Mouse (Mus musculus) MEL (cell line): Measurements from ENCODE around the gene Fkbp15. TPM values are rescaled to one million over a fixed set of nuclear protein-coding genes. Genes with fewer than 3 reads are reported as not detected.
A peak's percentile ranks its signal among the peaks of the same experiment; 100 is the strongest.

Experiments used
- DNase-seq: peaks from one replicate; pipeline ENCODE4 v3.0.0; 2011; ENCODE audit warnings: low read depth, low spot score
- H3K27ac ChIP-seq: 2 replicates; pipeline ENCODE4 v1.5.1; 2012; ENCODE audit warnings: low read depth, mild to moderate bottlenecking, control low read depth, low read length, moderate library complexity; ENCODE audit not compliant: control insufficient read depth
- H3K27me3 ChIP-seq, 2 experiments: fragments of 150-350 bp in 1 of 2; sonication (generic) in 1 of 2; 2 replicates each; pipeline ENCODE4 v1.6.1; 2012; ENCODE audit warnings: low read length in 2 of 2, mild to moderate bottlenecking in 2 of 2, improper control_type of control experiment in 1 of 2, moderate library complexity in 1 of 2; ENCODE audit not compliant: insufficient read depth in 2 of 2, control insufficient read depth in 1 of 2
- H3K36me3 ChIP-seq, 2 experiments: 2 replicates each; pipeline ENCODE4 v1.6.1; 2012 to 2014; ENCODE audit warnings: low read length in 2 of 2, improper control_type of control experiment in 1 of 2, inconsistent platforms in 1 of 2, mild to moderate bottlenecking in 1 of 2; ENCODE audit not compliant: insufficient read depth in 2 of 2, control insufficient read depth in 1 of 2
- H3K4me1 ChIP-seq, 2 experiments: fragments of 150-350 bp in 1 of 2; sonication (generic) in 1 of 2; 2 replicates each; pipeline ENCODE4 v1.6.1; 2012; ENCODE audit warnings: low read length in 2 of 2, improper control_type of control experiment in 1 of 2, mild to moderate bottlenecking in 1 of 2; ENCODE audit not compliant: insufficient read depth in 2 of 2, control insufficient read depth in 1 of 2
- H3K4me3 ChIP-seq, 2 experiments: fragments of 150-350 bp in 1 of 2; sonication (generic) in 1 of 2; 2 replicates each; pipeline ENCODE4 v1.5.1; 2012; ENCODE audit warnings: low read depth in 2 of 2, low read length in 2 of 2, mild to moderate bottlenecking in 2 of 2, moderate library complexity in 2 of 2, control low read depth in 1 of 2, improper control_type of control experiment in 1 of 2; ENCODE audit not compliant: control insufficient read depth in 1 of 2, insufficient read depth in 1 of 2
- H3K79me2 ChIP-seq: 2 replicates; pipeline ENCODE4 v1.6.1; 2012; ENCODE audit warnings: mild to moderate bottlenecking, low read length, moderate library complexity; ENCODE audit not compliant: control insufficient read depth, poor library complexity, insufficient read depth
- H3K9ac ChIP-seq: 2 replicates; pipeline ENCODE4 v1.6.1; 2012; ENCODE audit warnings: low read depth, mild to moderate bottlenecking, control low read depth, low read length, moderate library complexity; ENCODE audit not compliant: control insufficient read depth, poor library complexity, severe bottlenecking
- H3K9me3 ChIP-seq: fragments of 150-350 bp; sonication (generic); replicated peaks from 2 replicates; pipeline ENCODE4 v1.6.1; 2012; ENCODE audit warnings: mild to moderate bottlenecking, low read length, improper control_type of control experiment, moderate library complexity; ENCODE audit not compliant: insufficient read depth
- BHLHE40 ChIP-seq: IDR thresholded peaks from 2 replicates; pipeline ENCODE4 v1.6.1; 2012; ENCODE audit warnings: low read depth, mild to moderate bottlenecking, inconsistent platforms, low read length, improper control_type of control experiment, borderline replicate concordance
- ETS1 ChIP-seq: IDR thresholded peaks from 2 replicates; pipeline ENCODE4 v1.6.1; 2012; ENCODE audit warnings: low read depth, mild to moderate bottlenecking, inconsistent platforms, low read length, improper control_type of control experiment, moderate library complexity
- GABPA ChIP-seq: IDR thresholded peaks from 2 replicates; pipeline ENCODE4 v1.6.1; 2012; ENCODE audit warnings: low read depth, mild to moderate bottlenecking, inconsistent platforms, low read length, improper control_type of control experiment, moderate library complexity
- GATA1 ChIP-seq: IDR thresholded peaks from 2 replicates; pipeline ENCODE4 v1.6.1; 2011; ENCODE audit warnings: low read depth, low read length, improper control_type of control experiment
- HCFC1 ChIP-seq: IDR thresholded peaks from 2 replicates; pipeline ENCODE4 v1.6.1; 2012; ENCODE audit warnings: low read depth, mild to moderate bottlenecking, inconsistent platforms, low read length, improper control_type of control experiment, moderate library complexity
- JUND ChIP-seq: IDR thresholded peaks from 2 replicates; pipeline ENCODE4 v1.6.1; 2011; ENCODE audit warnings: low read depth, mild to moderate bottlenecking, improper control_type of control experiment, low read length
- MAZ ChIP-seq: IDR thresholded peaks from 2 replicates; pipeline ENCODE4 v1.6.1; 2012; ENCODE audit warnings: low read depth, mild to moderate bottlenecking, inconsistent platforms, low read length, improper control_type of control experiment
- MEF2A ChIP-seq: IDR thresholded peaks from 2 replicates; pipeline ENCODE4 v1.6.1; 2014; ENCODE audit warnings: low read depth, mild to moderate bottlenecking, inconsistent platforms, low read length, improper control_type of control experiment; ENCODE audit not compliant: poor library complexity, insufficient replicate concordance, severe bottlenecking; ENCODE audit errors: extremely low read depth
- MXI1 ChIP-seq: IDR thresholded peaks from 2 replicates; pipeline ENCODE4 v1.6.1; 2011; ENCODE audit warnings: mild to moderate bottlenecking, low read depth, low read length, improper control_type of control experiment
- MYC ChIP-seq: IDR thresholded peaks from 2 replicates; pipeline ENCODE4 v1.6.1; 2011; ENCODE audit warnings: low read depth, mild to moderate bottlenecking, low read length, improper control_type of control experiment, moderate library complexity
- POLR2A ChIP-seq, 2 experiments: IDR thresholded peaks; 2 replicates each; pipeline ENCODE4 v1.6.1; 2011 to 2012; ENCODE audit warnings: low read length in 2 of 2, mild to moderate bottlenecking in 2 of 2, control low read depth in 1 of 2, improper control_type of control experiment in 1 of 2, low read depth in 1 of 2, moderate library complexity in 1 of 2; ENCODE audit not compliant: control insufficient read depth in 1 of 2, insufficient read depth in 1 of 2, poor library complexity in 1 of 2
- POLR2AphosphoS5 ChIP-seq: IDR thresholded peaks from 2 replicates; pipeline ENCODE4 v1.6.1; 2012; ENCODE audit warnings: low read depth, borderline replicate concordance, mild to moderate bottlenecking, inconsistent platforms, low read length, moderate library complexity, mixed read lengths
- RCOR1 ChIP-seq: IDR thresholded peaks from 2 replicates; pipeline ENCODE4 v1.6.1; 2012; ENCODE audit warnings: low read depth, mild to moderate bottlenecking, inconsistent platforms, low read length, improper control_type of control experiment
- SMC3 ChIP-seq: IDR thresholded peaks from 2 replicates; pipeline ENCODE4 v1.6.1; 2011; ENCODE audit warnings: low read depth, low read length, improper control_type of control experiment
- TBP ChIP-seq: IDR thresholded peaks from 2 replicates; pipeline ENCODE4 v1.8.0; 2011; ENCODE audit warnings: low read depth, low read length, improper control_type of control experiment
- USF1 ChIP-seq: IDR thresholded peaks from 2 replicates; pipeline ENCODE4 v1.6.1; 2014; ENCODE audit warnings: low read depth, mild to moderate bottlenecking, inconsistent platforms, low read length, improper control_type of control experiment, moderate library complexity
- USF2 ChIP-seq, 2 experiments: IDR thresholded peaks; 2 replicates each; pipeline ENCODE4 v1.6.1; 2011 to 2012; ENCODE audit warnings: improper control_type of control experiment in 2 of 2, low read length in 2 of 2, borderline replicate concordance in 1 of 2, inconsistent platforms in 1 of 2, low read depth in 1 of 2, mild to moderate bottlenecking in 1 of 2; ENCODE audit not compliant: insufficient read depth in 1 of 2
- ZC3H11A ChIP-seq: IDR thresholded peaks from 2 replicates; pipeline ENCODE4 v1.6.1; 2012; ENCODE audit warnings: low read depth, mild to moderate bottlenecking, inconsistent platforms, low read length, improper control_type of control experiment
- ZKSCAN1 ChIP-seq: IDR thresholded peaks from 2 replicates; pipeline ENCODE4 v1.6.1; 2012; ENCODE audit warnings: low read depth, mild to moderate bottlenecking, inconsistent platforms, low read length, improper control_type of control experiment, moderate library complexity
- ZMIZ1 ChIP-seq: IDR thresholded peaks from 2 replicates; pipeline ENCODE4 v1.6.1; 2012; ENCODE audit warnings: low read depth, mild to moderate bottlenecking, inconsistent platforms, low read length, improper control_type of control experiment, moderate library complexity
- ZNF384 ChIP-seq: IDR thresholded peaks from 2 replicates; pipeline ENCODE4 v1.6.1; 2012; ENCODE audit warnings: low read depth, mild to moderate bottlenecking, inconsistent platforms, low read length, improper control_type of control experiment
- polyA plus RNA-seq, 2 experiments: library from polyadenylated mRNA; stranded (reverse) in 1 of 2; unstranded in 1 of 2; fragments of >175 nt in 1 of 2; fragments of >200 nt in 1 of 2; gene quantifications; 2 replicates each; pipeline versions ENCODE4 v1.2.1 to v1.2.4; 2012; ENCODE audit warnings: low replicate concordance in 2 of 2, low read depth in 1 of 2; ENCODE audit not compliant: insufficient read length in 2 of 2, insufficient read depth in 1 of 2, missing spikeins in 1 of 2
- total RNA-seq: library from RNA; depleted of rRNA; stranded (reverse); fragments of 300-350 nt; gene quantifications from 2 replicates; pipeline ENCODE4 v1.2.3, GENCODE M21; 2012

The Fkbp15 gene
- total and polyA plus RNA-seq, 3 experiments: 21.1 to 26.5 TPM; not detected in 1

GRCm38 (mm10) chr4:62369091-62369490 lies 8.7 kb upstream of the Fkbp15 start (continued):
- TF ChIP-seq JUND (no peak), USF2 (IDR thresholded peaks at IDR 0.05; ENCODE audit: borderline replicate concordance in 1 of 2, insufficient read depth in 1 of 2, low read depth in 1 of 2, low read length in 2 of 2) (no peak), MXI1 (peak; percentile 92), MAZ (no peak), TBP (no peak), MYC (peak; percentile 87), RCOR1 (peak; percentile 61; the same call in 1 of the 2 replicates), ZNF384 (no peak), USF1 (peak; percentile 61; the same call in 1 of the 2 replicates), GABPA (no peak), BHLHE40 (peak; percentile 79; the same call in 1 of the 2 replicates), GATA1 (peak; percentile 73), ZC3H11A (no peak), ZMIZ1 (no peak)

- DNase-seq: no peak
- TF ChIP-seq POLR2A (IDR thresholded peaks at IDR 0.05; ENCODE audit: control insufficient read depth in 1 of 2, insufficient read depth in 1 of 2, low read depth in 1 of 2, low read length in 2 of 2, poor library complexity in 1 of 2): no peak
- TF ChIP-seq HCFC1: no peak
- no peak for TF ChIP-seq ZKSCAN1
- TF ChIP-seq MEF2A: no peak
- no peak for TF ChIP-seq POLR2AphosphoS5
- no peak for TF ChIP-seq BHLHE40
- no peak for TF ChIP-seq SMC3
- no peak for TF ChIP-seq MXI1
- no peak for TF ChIP-seq USF2 (IDR thresholded peaks at IDR 0.05; ENCODE audit: borderline replicate concordance in 1 of 2, insufficient read depth in 1 of 2, low read depth in 1 of 2, low read length in 2 of 2)
- no peak for TF ChIP-seq ETS1
- Histone ChIP-seq H3K4me3 (no peak overlapping the region), H3K36me3 (peaks cover 0 to 32% of the 10 kb centered on the region in 2 experiments; a peak in 3 of 4 replicates), H3K9ac (no peak overlapping the region), H3K79me2 (peaks cover 19% of the 10 kb centered on the region), H3K27ac (no peak overlapping the region), H3K9me3 (no peaks in the 10 kb centered on the region), H3K4me1 (peaks cover 19 to 23% of the 10 kb centered on the region in 2 experiments), H3K27me3 (no peaks in the 10 kb centered on the region)
Measured at GRCm38 (mm10) chr4:62367586-62367985, 7.2 kb upstream of the Fkbp15 start.
